Comparison of ENCODE assay signal across 1 mouse cellular context in genomic region chr12:33147497-33148267, GRCm38 (mm10).
A peak's percentile ranks its signal among the peaks of the same experiment; 100 is the strongest.
TF ChIP-seq lines count a peak whose summit lies in the region.

Gene Atxn7l1, plus strand, starts transcription at chr12:33147693.

TF ChIP-seq in MEL, 35 proteins besides CTCF, POLR2A, EP300 and RAD21 (continued from another document):
- TF ChIP-seq JUND (IDR thresholded peaks at IDR 0.05; ENCODE audit: low read depth, low read length) (no peak), TCF12 (IDR thresholded peaks at IDR 0.05; ENCODE audit: low read depth, low read length) (peak; percentile 27; the same call in 1 of the 2 replicates), GATA1 (IDR thresholded peaks at IDR 0.05; ENCODE audit: low read depth, low read length) (no peak), BHLHE40 (IDR thresholded peaks at IDR 0.05; ENCODE audit: borderline replicate concordance, low read depth, low read length) (no peak)
